Mouse (Mus musculus) urinary bladder, postnatal 36 days (tissue): ENCODE results near the gene Slc52a3.

Source experiments
- DNase-seq, 2 experiments: peaks; one replicate each; pipeline ENCODE4 v3.0.0; 2022; ENCODE audit warnings: low spot score in 2 of 2, mixed read lengths in 1 of 2

Gene Slc52a3

DNA sequence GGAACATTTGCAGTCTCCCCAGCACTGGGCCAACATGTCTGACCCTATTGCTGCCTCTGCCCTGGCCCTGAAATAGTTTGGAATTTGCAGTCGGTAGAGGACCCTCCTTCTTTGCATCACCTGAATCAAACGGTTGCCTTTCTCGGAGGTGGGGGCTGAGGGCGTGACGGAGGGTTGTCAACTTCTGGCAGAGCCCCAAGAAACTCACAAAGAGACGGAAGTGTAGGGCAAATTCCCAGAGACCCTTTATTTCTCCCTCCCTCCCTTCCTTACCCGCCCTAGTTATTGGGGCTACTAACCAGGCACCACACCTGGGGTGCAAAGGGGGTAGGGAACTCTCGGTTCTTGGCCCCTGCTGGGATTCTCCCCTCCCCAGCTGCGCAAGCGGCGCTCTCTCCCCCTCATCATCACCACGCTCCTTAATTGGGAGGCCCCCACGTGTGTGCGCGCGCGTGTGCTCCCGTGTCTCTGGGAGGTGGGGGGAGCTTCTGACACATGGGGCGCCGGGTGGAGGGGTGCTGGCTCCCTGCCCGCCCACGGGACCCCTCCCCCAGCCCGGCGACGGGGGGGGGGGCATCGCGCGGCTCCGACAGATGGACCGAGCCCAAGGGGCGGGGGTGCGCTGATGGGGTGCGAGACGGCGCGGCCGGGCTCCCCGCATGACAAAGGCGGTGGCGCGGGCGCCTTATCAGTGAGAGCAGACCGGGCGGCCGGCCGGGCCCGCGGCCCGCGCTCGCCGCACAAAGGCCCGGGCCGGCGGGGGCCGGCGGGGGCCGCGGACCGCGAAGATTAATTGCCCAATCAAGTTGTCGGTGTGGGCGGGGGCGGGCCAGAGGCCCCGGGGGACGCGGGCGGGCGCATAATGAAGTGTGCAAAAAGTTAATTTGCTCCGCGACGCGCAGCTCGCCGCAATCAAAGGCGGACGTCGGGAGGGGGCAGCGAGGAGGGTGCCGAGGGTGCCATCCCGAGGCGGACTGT is 52.0 kb downstream of the Slc52a3 start:
- DNase-seq = no peak

DNA sequence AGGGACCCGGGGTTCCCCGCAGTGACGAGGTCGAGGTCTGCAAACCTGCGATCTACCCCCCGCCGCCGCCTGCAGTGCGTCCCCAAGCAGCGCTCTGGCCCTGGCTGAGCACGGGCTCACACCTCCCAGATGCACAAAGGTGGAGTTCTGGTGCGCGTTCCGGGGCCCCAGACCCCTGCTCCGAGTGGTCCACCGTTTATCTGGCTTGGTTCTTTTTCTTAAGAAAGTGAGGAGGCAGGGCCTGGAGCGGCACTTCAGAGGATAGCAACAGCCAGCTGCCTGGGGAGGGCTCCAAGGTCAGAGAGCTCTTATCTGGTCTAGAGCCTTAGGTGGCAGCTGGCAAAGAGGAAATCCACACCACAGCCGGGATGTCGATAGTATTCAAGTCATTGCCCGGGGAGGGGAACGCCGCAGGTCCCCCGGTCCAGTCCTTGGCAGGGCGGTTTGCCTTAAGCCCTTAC is 52.7 kb downstream of the Slc52a3 start:
- DNase-seq = no peak

DNA sequence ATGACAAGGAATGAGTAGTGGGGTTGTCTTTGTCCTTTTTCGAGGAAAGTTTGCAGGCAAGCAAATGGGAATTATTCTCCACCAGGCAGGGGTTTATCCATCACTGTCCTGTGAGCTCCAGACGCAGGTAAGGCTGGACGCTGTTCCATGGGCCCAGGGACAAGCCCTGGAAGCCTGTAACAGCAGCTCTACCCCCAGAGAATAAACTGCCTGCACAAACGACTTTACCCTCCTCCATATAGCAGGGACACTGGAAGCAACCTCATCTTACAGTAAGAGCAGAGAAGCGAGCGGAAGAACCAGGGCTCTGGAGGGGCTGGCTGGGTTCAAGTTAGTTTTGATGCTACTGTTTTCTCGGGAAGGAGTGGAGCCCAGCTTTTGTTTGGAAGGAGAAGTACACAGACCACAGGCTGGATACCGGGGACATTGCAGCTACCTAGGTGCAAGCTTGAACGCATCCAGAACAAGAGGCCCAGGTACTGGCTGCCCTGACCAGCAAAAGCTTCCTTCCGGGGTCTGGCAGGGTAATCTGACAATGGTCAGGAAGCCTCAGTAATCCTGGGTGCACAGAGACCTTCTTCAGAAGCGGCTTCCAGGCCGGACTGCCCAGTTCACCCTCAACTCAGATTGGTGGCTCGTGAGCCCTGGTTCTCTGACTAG is 53.4 kb downstream of the Slc52a3 start:
- DNase-seq = no peak

DNA sequence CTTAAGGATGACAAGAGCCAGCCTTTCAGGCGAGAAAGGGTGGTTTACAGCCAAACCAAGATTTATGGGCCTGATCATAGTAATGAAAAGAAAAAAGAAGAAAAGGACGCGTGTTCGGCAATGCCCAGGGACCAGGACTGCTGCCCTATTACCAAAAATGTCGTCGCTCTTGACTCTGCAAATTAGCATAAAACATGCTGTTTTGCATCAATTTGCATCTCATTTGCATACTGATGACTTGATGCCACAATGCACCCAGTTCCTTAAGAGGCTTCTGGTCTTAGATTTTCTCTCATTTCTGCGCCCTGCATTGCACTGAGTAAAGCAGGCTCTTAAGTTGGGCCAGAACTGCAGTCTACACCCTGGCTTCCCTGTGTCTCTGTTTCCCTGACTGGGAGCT is 54.0 kb downstream of the Slc52a3 start:
- no peak for DNase-seq

DNA sequence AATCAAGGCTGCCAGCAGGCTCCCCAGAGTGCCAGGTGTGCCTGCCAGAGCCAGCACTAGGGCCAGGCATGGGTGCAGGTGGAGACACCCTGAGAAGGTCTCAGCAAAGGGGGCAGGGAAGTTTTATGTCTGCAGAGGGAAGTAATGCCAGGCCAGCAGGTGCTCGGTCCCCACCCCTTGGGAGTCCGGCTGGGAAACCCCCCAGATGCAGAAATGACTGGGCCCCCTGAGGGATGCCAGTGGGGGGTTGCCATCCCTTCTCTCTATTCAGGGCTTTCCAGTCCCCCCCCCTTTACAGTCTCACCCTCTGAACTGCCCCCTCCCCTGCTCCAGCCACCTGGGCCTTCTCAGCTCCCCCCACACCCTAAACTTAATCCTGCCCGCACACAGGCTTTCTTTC is 55.7 kb downstream of the Slc52a3 start:
- DNase-seq = no peak

DNA sequence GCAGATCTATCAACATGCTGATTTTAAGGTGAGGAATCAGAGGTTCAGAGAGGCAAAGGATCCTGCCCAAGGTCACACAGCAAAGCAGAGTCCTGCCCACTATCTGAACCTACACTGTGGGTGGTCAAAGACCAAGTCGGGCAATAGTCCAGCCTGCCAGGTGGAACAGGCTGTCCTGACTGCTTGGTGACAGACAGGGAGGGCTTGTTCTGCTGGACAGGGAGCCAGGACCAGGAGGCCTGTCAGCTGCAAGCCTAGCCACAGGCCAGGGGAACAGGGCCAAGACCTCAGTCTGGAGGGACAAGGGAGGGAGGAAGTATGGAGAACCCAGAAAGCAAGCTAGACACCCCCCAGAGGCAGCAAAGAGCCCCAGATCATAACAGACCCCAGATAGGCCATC is 59.1 kb downstream of the Slc52a3 start:
- no peak for DNase-seq

DNA sequence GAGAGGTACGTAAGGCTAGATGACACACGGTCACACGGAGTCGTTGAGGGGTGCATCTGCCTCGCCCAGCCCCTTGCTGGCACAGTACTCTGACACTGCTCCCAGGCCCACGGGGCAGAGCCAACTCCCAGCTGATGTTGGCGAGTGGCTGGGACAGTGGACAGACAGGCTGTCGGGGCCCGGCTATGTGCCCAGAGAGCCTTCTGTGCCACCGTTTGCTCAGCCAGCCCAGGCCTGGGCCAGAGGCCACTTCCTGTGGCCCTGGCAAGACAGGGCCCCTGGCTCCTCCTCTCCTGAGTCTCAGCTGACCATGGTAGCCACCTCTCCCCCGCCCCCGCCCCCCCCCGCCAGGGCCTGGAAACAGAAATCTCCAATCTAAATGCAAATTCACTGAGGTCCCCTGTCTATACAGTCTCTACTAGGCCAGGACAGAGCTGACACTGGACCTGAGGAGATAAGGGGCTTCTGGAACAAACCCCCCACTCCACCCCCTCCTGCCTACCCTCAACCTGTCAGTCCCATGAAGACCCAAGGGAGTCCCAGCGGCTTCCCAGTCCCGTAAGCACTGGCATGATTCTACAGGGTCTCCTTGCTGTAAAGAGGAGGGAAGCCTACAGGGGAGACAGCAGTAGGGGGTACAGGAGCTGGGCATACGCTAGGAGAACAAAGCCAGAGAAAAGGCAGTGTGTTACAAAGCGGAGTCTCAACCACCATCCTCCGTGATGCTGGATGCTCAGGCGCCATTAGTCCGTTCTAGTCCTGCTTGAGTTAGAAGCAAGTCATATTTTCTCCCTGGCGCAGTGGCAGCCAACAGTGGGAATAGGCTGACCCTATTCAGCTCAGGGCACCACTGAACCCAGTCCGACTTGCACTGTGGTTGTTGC is 60.3 kb downstream of the Slc52a3 start:
- DNase-seq = no peak

DNA sequence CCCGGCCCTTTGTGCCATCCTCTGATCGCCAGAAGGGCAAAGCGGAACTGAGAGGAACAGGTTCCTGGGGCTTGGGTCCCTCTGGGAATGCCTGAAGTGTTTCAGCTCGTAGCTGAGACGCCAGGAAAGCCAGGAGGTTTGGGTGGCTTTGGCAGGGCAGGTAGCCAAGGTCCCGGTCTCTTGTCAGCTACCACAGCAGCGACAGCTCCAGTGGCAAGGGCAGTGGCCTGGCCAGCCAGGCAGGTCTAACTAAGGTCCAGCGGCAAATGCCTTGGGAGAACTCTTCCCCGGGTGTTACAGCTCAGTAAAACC is 60.9 kb downstream of the Slc52a3 start:
- DNase-seq = no peak
